Mouse (Mus musculus) common myeloid progenitor, adult 5-6 weeks (primary cell): ENCODE measurements around the gene Fry. TPM values are rescaled to one million over a fixed set of nuclear protein-coding genes. Genes with fewer than 3 reads are reported as not detected.

Source experiments
- ATAC-seq: replicated peaks from 2 replicates; pipeline ENCODE4 v1.8.0; 2016; ENCODE audit warnings: low read depth, mild to moderate bottlenecking, moderate TSS enrichment, inconsistent platforms; ENCODE audit not compliant: poor library complexity, severe bottlenecking
- total RNA-seq: library from RNA; stranded (forward); fragments of 200-1000, 187-1606 nt; gene quantifications from 2 replicates; pipeline ENCODE4 v1.2.3, GENCODE M21; 2017

Fry gene
- total RNA-seq, 1 experiment from 2014 or later = 22.5 TPM

DNA sequence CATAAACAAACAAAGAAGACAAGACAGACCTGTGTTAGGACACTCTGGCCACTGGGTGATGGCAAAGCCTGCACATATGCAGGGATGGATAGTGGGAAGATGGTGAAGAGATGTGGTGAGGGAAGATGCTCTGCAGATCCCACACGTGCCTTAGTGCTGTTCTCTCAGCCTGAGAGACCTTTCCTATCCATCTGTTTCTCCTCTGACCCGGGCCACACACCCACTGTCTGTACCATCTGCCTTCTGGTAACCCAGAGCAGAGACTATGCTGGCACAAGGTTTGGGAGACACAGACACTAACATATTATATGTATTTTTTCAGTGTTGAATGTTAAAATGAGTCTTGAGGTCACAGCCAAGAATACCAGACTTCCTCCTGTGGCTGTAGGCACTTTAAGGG, 183.7 kb downstream of the Fry start:
- ATAC-seq = no peak

DNA sequence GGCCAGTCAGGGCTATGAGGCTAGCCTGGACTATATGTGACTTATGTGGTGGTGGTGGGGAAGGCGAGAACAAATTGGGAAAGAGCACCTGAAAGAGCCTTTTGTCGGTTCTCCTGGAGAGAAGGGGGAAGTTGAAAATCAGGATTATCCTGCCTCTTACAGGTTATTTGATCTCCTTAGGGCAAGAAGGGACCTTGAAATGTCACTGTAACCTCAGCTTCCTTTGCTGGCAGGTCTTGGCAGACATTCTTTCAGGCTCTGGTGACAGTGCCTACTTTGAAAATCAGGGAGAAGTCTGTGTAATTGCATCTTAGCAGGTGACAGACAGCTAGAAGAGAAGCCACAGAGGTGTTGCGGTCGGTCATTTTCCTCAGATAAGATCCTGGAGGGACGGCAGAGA, 184.6 kb downstream of the Fry start:
- ATAC-seq = no peak

- peak; percentile 57 for ATAC-seq
Measured at GRCm38 (mm10) chr5:150306497-150306896, 188.1 kb downstream of the Fry start.

DNA sequence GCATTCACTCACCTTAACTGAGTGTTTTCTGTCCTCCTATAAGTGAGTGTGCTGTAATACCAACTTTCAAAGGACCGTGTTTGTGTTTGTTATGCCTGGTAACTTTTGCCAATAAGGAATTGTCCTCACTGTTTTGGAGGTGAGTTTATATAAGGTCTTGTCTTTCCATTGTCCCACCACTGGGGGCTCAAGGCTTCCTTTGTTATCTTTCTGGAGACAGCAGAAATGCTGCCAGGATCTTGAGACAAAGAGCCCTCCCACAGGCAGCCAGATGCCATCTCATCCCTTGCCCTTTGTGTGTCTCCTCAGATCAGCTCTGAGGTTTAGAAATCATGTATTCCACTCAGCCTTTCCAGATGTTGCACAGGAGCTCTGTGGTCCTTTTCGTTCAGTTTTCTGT, 194.8 kb downstream of the Fry start:
- ATAC-seq = no peak

- no peak for ATAC-seq
Measured at GRCm38 (mm10) chr5:150314582-150314981, 196.1 kb downstream of the Fry start.

DNA sequence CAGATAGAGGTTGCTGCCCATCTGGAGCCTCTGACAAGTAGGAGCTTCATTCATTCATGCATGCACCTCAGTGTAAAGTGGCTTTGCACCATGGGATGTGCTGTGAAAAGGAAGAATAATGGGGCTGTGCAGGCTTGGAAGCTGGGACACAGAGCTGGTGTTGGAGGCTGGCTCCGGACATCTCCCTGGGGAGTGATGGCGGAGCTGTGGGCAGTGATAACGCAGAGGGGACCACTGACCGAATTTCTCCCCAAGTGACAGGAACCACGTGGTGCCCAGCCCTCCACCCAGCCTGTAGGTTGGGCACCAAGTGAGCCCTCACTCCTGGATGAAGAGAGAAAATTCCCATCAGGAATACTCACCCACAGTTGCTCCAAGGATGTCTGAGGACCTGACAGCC, 207.0 kb downstream of the Fry start:
- ATAC-seq = no peak

GRCm38 (mm10) chr5:150328686-150329085, 210.2 kb downstream of the Fry start:
- ATAC-seq = no peak

GRCm38 (mm10) chr5:150331821-150332220, 213.4 kb downstream of the Fry start:
- no peak for ATAC-seq

- 0 out of 2 replicates have a peak, but pooled peaks have one; percentile 54 for ATAC-seq
Measured at GRCm38 (mm10) chr5:150332810-150333209, 214.4 kb downstream of the Fry start.

- no peak for ATAC-seq
Measured at GRCm38 (mm10) chr5:150333328-150333731, 214.9 kb downstream of the Fry start.

- no peak for ATAC-seq
Measured at GRCm38 (mm10) chr5:150336451-150336850, 218.0 kb downstream of the Fry start.

DNA sequence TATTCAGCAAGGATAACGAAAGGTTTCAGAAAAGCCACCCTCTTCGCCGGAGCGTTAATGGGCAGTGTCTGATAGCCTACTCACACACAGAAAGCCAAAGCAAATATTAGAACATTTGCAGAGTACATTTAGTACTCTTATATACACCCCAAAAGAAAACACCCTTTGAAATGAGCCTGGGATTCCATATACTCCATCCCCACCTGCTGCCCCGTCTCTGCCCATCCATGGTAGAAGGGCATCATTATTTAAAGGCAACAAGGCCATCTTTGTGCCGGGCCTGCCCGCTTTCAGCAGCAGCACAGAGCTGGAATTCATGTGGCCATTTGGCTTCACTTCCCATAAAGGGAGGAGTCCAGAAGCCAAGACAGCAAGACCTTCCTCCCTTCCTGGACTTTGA, 219.3 kb downstream of the Fry start:
- no peak for ATAC-seq

DNA sequence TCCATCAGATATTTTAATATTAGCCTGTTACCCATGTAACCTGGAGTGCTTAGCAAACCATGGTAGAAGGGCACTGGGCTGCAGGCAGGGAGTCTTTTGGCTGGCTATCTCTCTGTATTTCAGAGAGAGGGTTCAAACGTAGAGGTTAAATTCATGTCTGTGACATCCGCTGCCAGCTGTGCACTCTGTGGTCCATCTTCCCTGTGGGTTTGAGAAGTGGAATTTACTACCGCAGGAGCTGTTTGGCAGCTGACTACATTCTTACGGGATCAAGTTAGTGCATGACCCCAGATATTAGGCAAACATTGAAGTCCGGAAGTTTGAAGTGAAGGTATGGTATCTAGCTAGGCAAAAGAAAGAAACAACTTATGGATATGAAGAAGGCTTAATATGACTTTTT, 222.5 kb downstream of the Fry start:
- ATAC-seq = no peak

DNA sequence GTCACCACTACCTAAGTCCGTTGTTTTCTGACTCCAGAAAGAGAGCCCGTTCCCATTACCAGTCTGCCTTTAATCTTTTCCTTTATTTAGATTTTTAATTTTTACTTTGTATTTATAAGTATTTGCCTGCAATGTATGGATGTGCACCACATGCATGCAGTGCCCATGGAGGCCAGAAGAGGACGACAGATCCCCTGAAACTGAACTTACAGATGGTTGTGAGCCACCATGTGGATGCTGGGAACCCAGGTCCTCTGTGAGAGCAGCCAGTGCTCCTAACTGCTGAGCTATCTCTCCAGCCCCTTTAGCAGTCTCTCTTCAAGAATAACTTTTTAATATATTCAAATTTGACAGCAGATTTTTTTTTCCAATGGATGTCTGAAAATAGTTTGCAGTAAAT, 223.7 kb downstream of the Fry start:
- ATAC-seq = no peak

- ATAC-seq = no peak
Measured at GRCm38 (mm10) chr5:150345946-150346345, 227.5 kb downstream of the Fry start.

DNA sequence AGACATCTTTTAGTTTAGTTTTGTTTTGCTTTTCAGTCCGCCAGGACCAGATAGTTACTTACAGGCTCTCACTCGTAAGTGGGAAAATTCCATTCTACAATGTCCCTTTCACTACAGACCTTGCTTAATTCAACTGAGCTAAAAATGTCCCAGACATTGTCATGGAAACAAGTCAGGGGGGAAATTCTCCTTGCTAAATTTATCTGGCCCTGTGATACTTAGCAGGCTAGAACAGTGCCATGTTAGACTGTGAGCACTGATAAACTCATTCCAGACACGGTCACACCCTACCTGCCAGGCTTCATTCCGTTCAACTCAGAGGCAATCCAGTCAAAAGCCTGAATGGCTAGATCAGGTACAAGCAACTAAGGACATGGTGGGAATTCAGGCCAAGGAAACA, 227.9 kb downstream of the Fry start:
- no peak for ATAC-seq

DNA sequence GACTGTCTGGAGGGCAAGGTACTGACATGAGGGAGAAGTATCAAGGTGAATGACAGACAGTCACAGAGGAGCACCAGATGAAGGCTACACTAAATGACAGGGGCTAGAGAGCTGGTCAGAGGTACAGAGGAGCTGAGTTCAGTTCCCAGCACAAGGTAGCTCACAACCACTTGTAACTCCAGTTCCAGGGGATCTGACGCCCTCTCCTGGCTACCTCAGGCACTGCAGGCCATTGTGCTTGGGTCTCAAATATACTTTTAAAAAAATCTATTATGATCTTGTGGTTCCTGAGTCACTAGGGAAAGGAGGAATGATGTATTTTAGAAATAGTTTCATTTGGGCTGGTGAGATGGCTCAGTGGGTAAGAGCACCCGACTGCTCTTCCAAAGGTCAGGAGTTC, 229.4 kb downstream of the Fry start:
- no peak for ATAC-seq

- ATAC-seq = no peak
Measured at GRCm38 (mm10) chr5:150348302-150348701, 229.9 kb downstream of the Fry start.

GRCm38 (mm10) chr5:150351191-150351590, 232.7 kb downstream of the Fry start:
- no peak for ATAC-seq

GRCm38 (mm10) chr5:150358671-150359070, 240.2 kb downstream of the Fry start:
- no peak for ATAC-seq

DNA sequence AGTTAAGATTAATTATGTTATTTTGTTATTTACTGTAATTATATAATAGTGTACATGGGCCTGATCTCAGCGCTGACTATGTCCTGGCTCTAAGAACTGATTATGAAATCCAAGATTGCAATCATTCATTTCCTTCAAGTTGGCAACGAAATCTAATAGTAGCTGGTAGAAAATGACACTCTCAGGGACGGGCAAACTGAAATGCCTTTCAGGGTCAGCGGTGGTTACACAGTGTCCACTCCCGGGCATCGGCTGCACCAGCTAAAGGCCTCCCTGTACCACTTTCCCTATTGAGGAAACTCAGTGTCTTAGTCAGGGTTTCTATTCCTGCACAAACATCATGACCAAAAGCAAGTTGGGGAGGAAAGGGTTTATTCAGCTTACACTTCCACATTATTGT, 243.8 kb downstream of the Fry start:
- no peak for ATAC-seq

- no peak for ATAC-seq
Measured at GRCm38 (mm10) chr5:150364621-150365020, 246.2 kb downstream of the Fry start.

DNA sequence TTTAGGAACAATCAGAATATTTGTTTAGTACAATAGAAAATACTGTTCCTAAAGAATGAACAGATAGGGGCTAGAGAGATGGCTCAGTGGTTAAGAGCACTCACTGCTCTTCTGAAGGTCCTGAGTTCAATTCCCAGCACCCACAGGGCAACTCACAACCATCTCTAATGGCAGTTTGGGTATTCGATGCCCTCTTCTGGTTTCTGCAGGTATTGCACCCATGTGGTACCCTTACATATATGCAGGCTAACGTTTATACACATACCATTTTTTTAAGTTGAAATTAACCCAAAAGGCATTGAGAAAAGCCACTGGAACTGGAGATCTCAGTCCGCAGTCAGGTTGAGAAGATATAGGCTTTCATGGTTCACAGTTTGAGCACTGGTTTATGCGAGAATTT, 248.6 kb downstream of the Fry start:
- ATAC-seq = no peak
